Mouse (Mus musculus): ENCODE data around the gene Clstn3. TPM values are rescaled to one million over a fixed set of nuclear protein-coding genes. Genes with fewer than 3 reads are reported as not detected.
"Not testable (repeated sequence)": the region's sequence is repeated elsewhere in the genome, so short reads cannot be mapped to it uniquely, and the experiment has no call there.

Clstn3 gene
- polyA plus RNA-seq, 1 experiment from 2014 or later = 180 TPM

GRCm38 (mm10) chr6:124475335-124476075 is 10.9 kb upstream of the Clstn3 start:
- not testable (repeated sequence) for H3K27me3 ChIP-seq (replicated peaks; ENCODE audit: control insufficient read depth, insufficient read depth, low read length); H3K4me1 ChIP-seq (ENCODE audit: control insufficient read depth, insufficient read depth, low read depth, low read length); H3K4me3 ChIP-seq (ENCODE audit: low read length); H3K36me3 ChIP-seq (ENCODE audit: control insufficient read depth, insufficient read depth, low read length); H3K9ac ChIP-seq (ENCODE audit: low read depth, low read length); H3K27ac ChIP-seq (ENCODE audit: low read depth, low read length); ATAC-seq; H3K9me3 ChIP-seq (ENCODE audit: control insufficient read depth, low read length); H3K4me2 ChIP-seq (ENCODE audit: low read length)
- 90% methylated on average over 11 of the region's 11 CpGs for WGBS

- H3K4me1 ChIP-seq (ENCODE audit: control insufficient read depth, insufficient read depth, low read depth, low read length) = no peaks in the 10 kb centered on the region
- no peak overlapping the region for H3K27ac ChIP-seq (ENCODE audit: low read depth, low read length)
- no peak for ATAC-seq
- WGBS = 86% methylated on average over 11 of the region's 11 CpGs
- no peak overlapping the region for H3K4me2 ChIP-seq (ENCODE audit: low read length)
- H3K36me3 ChIP-seq (ENCODE audit: control insufficient read depth, insufficient read depth, low read length) = no peaks in the 10 kb centered on the region
- no peaks in the 10 kb centered on the region; the same call in 1 of the 2 replicates for H3K27me3 ChIP-seq (replicated peaks; ENCODE audit: control insufficient read depth, insufficient read depth, low read length)
- H3K9ac ChIP-seq (ENCODE audit: low read depth, low read length) = no peak overlapping the region
- H3K4me3 ChIP-seq (ENCODE audit: low read length) = no peak overlapping the region
- H3K9me3 ChIP-seq (ENCODE audit: control insufficient read depth, low read length) = no peaks in the 10 kb centered on the region
Measured at GRCm38 (mm10) chr6:124474621-124475020, 10.0 kb upstream of the Clstn3 start.

GRCm38 (mm10) chr6:124472801-124473200 is 8.2 kb upstream of the Clstn3 start:
- 37% methylated on average over 6 of the region's 6 CpGs for WGBS
- Histone ChIP-seq H3K36me3 (ENCODE audit: control insufficient read depth, insufficient read depth, low read length) (no peaks in the 10 kb centered on the region), H3K4me3 (ENCODE audit: low read length) (no peak overlapping the region), H3K4me2 (ENCODE audit: low read length) (no peak overlapping the region), H3K4me1 (ENCODE audit: control insufficient read depth, insufficient read depth, low read depth, low read length) (no peaks in the 10 kb centered on the region), H3K9me3 (ENCODE audit: control insufficient read depth, low read length) (no peaks in the 10 kb centered on the region), H3K27me3 (replicated peaks; ENCODE audit: control insufficient read depth, insufficient read depth, low read length) (no peaks in the 10 kb centered on the region; the same call in 1 of the 2 replicates), H3K9ac (ENCODE audit: low read depth, low read length) (no peak overlapping the region), H3K27ac (ENCODE audit: low read depth, low read length) (no peak overlapping the region)
- ATAC-seq = no peak

- not testable (repeated sequence) for H3K27me3 ChIP-seq (replicated peaks; ENCODE audit: control insufficient read depth, insufficient read depth, low read length); H3K4me1 ChIP-seq (ENCODE audit: control insufficient read depth, insufficient read depth, low read depth, low read length); H3K4me2 ChIP-seq (ENCODE audit: low read length); H3K4me3 ChIP-seq (ENCODE audit: low read length); H3K27ac ChIP-seq (ENCODE audit: low read depth, low read length); ATAC-seq; H3K9me3 ChIP-seq (ENCODE audit: control insufficient read depth, low read length); H3K9ac ChIP-seq (ENCODE audit: low read depth, low read length); H3K36me3 ChIP-seq (ENCODE audit: control insufficient read depth, insufficient read depth, low read length)
- WGBS = 80% methylated on average over 6 of the region's 6 CpGs
Measured at GRCm38 (mm10) chr6:124471783-124472638, 7.4 kb upstream of the Clstn3 start.

GRCm38 (mm10) chr6:124471121-124471520 is 6.5 kb upstream of the Clstn3 start:
- no peak overlapping the region for H3K27ac ChIP-seq (ENCODE audit: low read depth, low read length)
- H3K27me3 ChIP-seq (replicated peaks; ENCODE audit: control insufficient read depth, insufficient read depth, low read length) = no peaks in the 10 kb centered on the region; the same call in 1 of the 2 replicates
- no peak overlapping the region for H3K9ac ChIP-seq (ENCODE audit: low read depth, low read length)
- WGBS = 89% methylated on average over 3 of the region's 3 CpGs
- no peak overlapping the region for H3K4me2 ChIP-seq (ENCODE audit: low read length)
- ATAC-seq = no peak
- H3K4me1 ChIP-seq (ENCODE audit: control insufficient read depth, insufficient read depth, low read depth, low read length) = no peaks in the 10 kb centered on the region
- H3K36me3 ChIP-seq (ENCODE audit: control insufficient read depth, insufficient read depth, low read length) = no peaks in the 10 kb centered on the region
- no peaks in the 10 kb centered on the region for H3K9me3 ChIP-seq (ENCODE audit: control insufficient read depth, low read length)
- no peak overlapping the region for H3K4me3 ChIP-seq (ENCODE audit: low read length)

GRCm38 (mm10) chr6:124465729-124466128 is 1.1 kb upstream of the Clstn3 start:
- no peak overlapping the region for H3K4me3 ChIP-seq (ENCODE audit: low read length)
- no peak for ATAC-seq

GRCm38 (mm10) chr6:124465299-124465698 is 705 bp upstream of the Clstn3 start:
- Histone ChIP-seq H3K36me3 (ENCODE audit: control insufficient read depth, insufficient read depth, low read length) (peaks cover 11% of the 10 kb centered on the region), H3K4me1 (ENCODE audit: control insufficient read depth, insufficient read depth, low read depth, low read length) (peaks cover 26% of the 10 kb centered on the region), H3K9me3 (ENCODE audit: control insufficient read depth, low read length) (no peaks in the 10 kb centered on the region), H3K9ac (ENCODE audit: low read depth, low read length) (peak overlapping the region; percentile 82), H3K27ac (ENCODE audit: low read depth, low read length) (peak overlapping the region; percentile 93), H3K27me3 (replicated peaks; ENCODE audit: control insufficient read depth, insufficient read depth, low read length) (no peaks in the 10 kb centered on the region), H3K4me3 (ENCODE audit: low read length) (peak overlapping the region; percentile 65), H3K4me2 (ENCODE audit: low read length) (peak overlapping the region; percentile 82)
- ATAC-seq = no peak
- 39% methylated on average over 6 of the region's 6 CpGs for WGBS

More at GRCm38 (mm10) chr6:124465729-124466128, 1.1 kb upstream of the Clstn3 start:
- no peaks in the 10 kb centered on the region for H3K9me3 ChIP-seq (ENCODE audit: control insufficient read depth, low read length)
- H3K36me3 ChIP-seq (ENCODE audit: control insufficient read depth, insufficient read depth, low read length) = peaks cover 7% of the 10 kb centered on the region
- peak overlapping the region; percentile 93 for H3K27ac ChIP-seq (ENCODE audit: low read depth, low read length)
- peaks cover 26% of the 10 kb centered on the region for H3K4me1 ChIP-seq (ENCODE audit: control insufficient read depth, insufficient read depth, low read depth, low read length)
- peak overlapping the region; percentile 82 for H3K4me2 ChIP-seq (ENCODE audit: low read length)
- H3K27me3 ChIP-seq (replicated peaks; ENCODE audit: control insufficient read depth, insufficient read depth, low read length) = no peaks in the 10 kb centered on the region
- 69% methylated on average over 6 of the region's 6 CpGs for WGBS
- H3K9ac ChIP-seq (ENCODE audit: low read depth, low read length) = peak overlapping the region; percentile 82; the same call in 1 of the 2 replicates

- peak overlapping the region; percentile 82 for H3K4me2 ChIP-seq (ENCODE audit: low read length)
- peak overlapping the region; percentile 93 for H3K27ac ChIP-seq (ENCODE audit: low read depth, low read length)
- peak; percentile 56 for ATAC-seq
- WGBS = 11% methylated on average over 8 of the region's 8 CpGs
- no peaks in the 10 kb centered on the region for H3K27me3 ChIP-seq (replicated peaks; ENCODE audit: control insufficient read depth, insufficient read depth, low read length)
- no peaks in the 10 kb centered on the region for H3K9me3 ChIP-seq (ENCODE audit: control insufficient read depth, low read length)
- peak overlapping the region; percentile 82 for H3K9ac ChIP-seq (ENCODE audit: low read depth, low read length)
- peak overlapping the region; percentile 65 for H3K4me3 ChIP-seq (ENCODE audit: low read length)
- peaks cover 15% of the 10 kb centered on the region for H3K36me3 ChIP-seq (ENCODE audit: control insufficient read depth, insufficient read depth, low read length)
- H3K4me1 ChIP-seq (ENCODE audit: control insufficient read depth, insufficient read depth, low read depth, low read length) = peaks cover 26% of the 10 kb centered on the region
Measured at GRCm38 (mm10) chr6:124463881-124464291, 708 bp downstream of the Clstn3 start.

- H3K9me3 ChIP-seq (ENCODE audit: control insufficient read depth, low read length) = no peaks in the 10 kb centered on the region
- no peak overlapping the region for H3K27ac ChIP-seq (ENCODE audit: low read depth, low read length)
- ATAC-seq = no peak
- H3K4me1 ChIP-seq (ENCODE audit: control insufficient read depth, insufficient read depth, low read depth, low read length) = peaks cover 19% of the 10 kb centered on the region
- H3K4me2 ChIP-seq (ENCODE audit: low read length) = no peak overlapping the region
- WGBS = 85% methylated on average over 4 of the region's 4 CpGs
- H3K36me3 ChIP-seq (ENCODE audit: control insufficient read depth, insufficient read depth, low read length) = peaks cover 26% of the 10 kb centered on the region
- H3K27me3 ChIP-seq (replicated peaks; ENCODE audit: control insufficient read depth, insufficient read depth, low read length) = no peaks in the 10 kb centered on the region
- no peak overlapping the region for H3K4me3 ChIP-seq (ENCODE audit: low read length)
- H3K9ac ChIP-seq (ENCODE audit: low read depth, low read length) = no peak overlapping the region
Measured at GRCm38 (mm10) chr6:124459388-124459787, 5.2 kb downstream of the Clstn3 start.

Data from hindbrain, embryonic 16.5 days (tissue).